Mouse (Mus musculus) activated CD4-positive, CD25-positive, alpha-beta regulatory T cell, adult 4 months (primary cell): ENCODE measurements around the gene Cox10. TPM values are rescaled to one million over a fixed set of nuclear protein-coding genes. Genes with fewer than 3 reads are reported as not detected.
"Not testable (repeated sequence)": the region's sequence is repeated elsewhere in the genome, so short reads cannot be mapped to it uniquely, and the experiment has no call there.

Experiments used
- ATAC-seq: one replicate; pipeline ENCODE4 v1.8.0; 2017
- polyA plus RNA-seq, 2 experiments: library from polyadenylated mRNA; unstranded; fragments of 100-300 nt; shearing (Covaris generic); gene quantifications; one replicate each; pipeline ENCODE4 v1.2.1; 2017

The Cox10 gene
- 10 to 100 TPM; 15.3 to 22.4 TPM for polyA plus RNA-seq

DNA sequence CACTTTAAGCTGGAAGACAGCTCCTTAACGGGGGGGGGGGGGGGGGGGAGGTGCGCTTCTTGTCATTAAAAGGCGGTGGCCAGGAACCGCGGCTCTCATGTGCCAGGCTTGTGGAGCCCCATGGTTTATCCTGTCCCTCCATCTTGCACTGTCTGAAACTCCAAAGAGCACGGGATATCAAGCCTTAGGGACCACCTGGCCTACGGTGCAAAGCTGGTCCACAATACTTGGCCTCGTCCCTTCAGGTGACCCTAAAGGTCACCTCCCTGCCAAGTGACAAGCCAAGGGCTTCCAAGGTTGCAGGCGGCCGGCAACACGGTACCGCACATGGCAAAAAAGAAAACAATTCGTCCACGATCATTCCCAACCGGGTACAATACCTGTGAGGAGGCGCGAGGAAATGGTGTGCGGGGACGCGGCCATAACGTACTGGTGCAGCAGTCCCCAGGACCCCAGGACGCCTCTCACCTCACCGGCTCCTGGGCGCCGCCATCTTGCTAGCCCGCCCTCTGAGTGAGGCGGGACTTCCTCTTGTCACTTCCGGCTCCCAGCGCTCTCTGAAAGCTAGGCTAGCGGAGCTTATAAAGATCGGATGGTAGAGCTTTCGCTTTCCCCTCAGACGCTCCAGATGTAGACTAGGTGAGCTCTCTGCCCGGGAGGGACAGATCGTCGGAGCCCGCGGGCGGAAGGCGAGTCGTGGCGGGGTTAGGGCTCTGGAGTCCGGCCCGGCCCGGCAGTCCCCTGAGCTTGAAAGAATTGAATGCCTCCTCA lies at the start of gene Cox10:
TSS of gene Cox10 (minus strand) at position 513 of the 771 bp plus-strand sequence.
- ATAC-seq, result peak; percentile 99

DNA sequence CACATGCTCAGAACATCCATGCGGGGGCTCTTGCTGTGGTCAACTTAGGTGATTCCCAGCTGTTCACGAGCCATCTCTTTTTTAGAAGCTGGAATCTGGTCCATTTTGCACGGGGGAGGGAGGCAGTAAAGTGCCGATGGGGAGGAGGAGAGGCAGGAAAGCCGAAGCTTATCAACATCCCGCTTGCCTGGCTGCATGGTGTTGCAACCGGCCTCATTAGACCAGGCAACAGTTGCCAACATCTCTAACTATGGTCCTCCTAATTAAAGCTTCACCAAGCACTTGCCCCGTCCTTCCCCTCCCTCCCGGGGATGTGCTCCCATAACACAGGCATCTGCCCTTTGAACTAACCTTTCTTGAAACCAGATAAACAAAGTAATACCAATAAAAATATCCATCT lies 48.7 kb upstream of the Cox10 start:
- no peak for ATAC-seq

DNA sequence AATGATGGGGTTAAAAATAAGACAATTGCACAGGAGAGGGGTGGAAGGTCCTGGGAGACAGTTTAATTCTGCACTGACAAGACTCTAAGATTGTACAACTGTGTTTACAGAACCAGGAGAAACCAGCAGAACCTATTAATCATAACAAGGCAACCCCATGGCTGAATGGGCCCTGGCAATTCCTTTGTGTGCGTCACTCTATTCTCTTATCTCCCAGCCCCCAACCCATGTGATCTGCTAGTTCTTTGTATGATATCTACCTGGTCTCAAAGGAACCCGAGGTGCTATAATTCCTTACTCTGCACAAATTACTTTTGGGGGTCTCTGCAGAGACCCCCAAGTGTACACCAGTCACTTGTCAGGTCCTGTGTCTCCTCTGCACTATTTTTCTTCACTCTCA lies 46.2 kb upstream of the Cox10 start:
- no peak for ATAC-seq

DNA sequence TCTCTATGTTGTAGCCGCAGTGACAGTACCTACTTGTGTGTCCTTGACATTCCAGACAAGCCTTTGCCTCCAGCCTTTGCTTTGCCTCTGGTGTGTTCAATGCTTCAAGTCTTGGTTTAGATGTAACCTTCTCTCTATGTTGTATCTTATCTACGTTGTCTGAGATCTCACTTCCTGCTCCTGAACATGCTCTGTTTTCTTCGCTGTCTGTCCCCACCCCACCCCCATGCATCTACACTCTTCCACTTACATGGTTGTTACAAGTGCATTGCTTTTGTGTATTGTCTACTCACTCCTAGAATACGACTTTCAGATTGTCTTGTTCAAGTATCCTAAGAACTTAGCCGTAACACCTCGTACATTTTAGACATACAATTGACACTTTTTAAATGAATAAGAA lies 43.9 kb upstream of the Cox10 start:
- ATAC-seq, result not testable (repeated sequence)

DNA sequence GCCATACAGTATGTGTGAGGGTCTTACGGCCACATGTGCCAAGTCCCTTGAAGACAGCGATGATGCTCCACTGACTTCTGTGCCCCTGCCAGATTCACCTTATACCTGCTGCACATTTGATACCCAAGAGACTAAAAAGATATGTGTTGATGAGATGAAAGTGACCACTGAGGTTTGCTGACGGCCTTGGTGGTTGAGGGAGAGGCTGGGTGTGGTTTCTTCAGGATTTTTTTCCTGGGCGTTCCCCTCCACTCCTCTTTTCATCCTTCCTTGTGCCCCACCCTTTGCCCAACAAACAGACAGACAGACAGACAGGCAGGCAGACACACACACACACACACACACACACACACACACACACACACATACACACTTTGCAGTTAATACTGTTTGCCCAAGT lies 37.4 kb upstream of the Cox10 start:
- ATAC-seq, result no peak

DNA sequence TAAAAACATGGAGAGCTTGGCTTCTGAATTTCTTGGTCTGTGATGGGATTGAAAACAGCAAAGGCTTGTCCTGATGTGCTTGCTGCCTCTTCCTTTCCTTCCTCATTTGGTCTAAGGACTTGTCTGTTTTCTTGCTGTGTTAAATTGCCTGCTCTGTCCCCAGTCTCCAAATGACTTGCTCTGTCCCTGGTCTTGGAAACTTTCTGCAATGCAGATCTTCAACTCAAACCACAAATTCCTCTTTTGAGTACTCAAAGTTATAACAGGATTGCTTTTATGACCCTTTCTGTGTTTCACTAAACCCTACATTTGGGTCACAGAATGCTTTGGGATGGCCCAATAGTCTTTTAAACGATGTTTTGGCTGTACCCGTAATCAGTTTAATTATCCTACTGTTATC lies 36.6 kb upstream of the Cox10 start:
- ATAC-seq, result no peak

DNA sequence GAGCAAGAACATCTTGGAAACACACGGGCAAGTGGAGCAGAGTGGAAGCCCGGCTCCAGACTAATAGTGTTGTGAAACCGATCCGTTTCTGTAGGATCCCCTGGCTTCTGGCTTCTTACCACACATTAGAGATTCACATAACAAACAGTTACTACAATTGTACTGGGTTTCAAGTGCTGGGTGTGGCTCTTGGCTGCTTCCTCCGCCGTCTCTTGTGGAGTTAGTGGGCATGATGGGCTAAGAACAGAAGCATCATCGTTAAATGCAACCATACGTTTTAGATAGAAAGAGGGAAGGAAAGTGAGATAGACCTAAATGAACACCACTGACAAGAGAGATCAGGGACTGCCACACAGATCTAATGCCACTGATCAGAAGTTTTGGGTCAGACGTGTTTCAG lies 35.8 kb upstream of the Cox10 start:
- ATAC-seq, result no peak

DNA sequence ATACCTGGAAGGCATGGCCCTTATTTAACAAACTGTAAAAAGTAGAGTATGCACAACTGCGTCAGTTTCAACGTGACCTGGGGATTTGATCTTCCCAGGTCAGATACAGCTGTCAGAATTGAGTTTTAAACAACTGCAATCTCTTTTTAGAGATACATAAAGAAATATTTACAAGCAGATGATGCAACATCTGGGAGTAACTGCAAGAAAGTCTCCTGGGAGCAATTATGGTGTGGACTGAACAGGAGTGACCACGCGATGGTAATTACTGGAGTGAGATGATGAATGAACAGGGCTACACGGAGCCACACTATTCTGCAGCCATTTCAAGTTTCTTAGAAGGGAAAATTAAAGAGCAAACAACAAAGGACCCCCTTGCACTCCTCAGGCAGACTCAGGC lies 20.8 kb upstream of the Cox10 start:
- ATAC-seq, result no peak

DNA sequence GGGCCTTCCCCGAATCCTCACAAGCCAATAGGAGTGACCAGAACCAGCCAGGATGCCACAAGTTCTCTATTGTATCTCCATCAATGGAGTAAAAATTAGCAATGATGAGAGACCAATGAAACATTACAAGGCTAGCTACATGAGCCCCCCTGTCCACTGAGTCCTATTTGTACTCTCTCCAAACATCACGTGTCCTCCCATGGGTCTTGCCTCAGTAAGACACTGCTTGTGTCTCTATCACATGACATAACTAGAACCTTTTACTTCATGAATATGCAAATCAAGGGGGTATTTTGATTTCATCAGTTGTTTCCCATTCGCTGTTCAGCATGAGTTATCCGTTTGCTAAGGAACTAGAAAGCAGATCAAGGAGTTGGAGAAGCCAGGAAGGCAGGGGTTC lies 13.8 kb upstream of the Cox10 start:
- ATAC-seq, result no peak

DNA sequence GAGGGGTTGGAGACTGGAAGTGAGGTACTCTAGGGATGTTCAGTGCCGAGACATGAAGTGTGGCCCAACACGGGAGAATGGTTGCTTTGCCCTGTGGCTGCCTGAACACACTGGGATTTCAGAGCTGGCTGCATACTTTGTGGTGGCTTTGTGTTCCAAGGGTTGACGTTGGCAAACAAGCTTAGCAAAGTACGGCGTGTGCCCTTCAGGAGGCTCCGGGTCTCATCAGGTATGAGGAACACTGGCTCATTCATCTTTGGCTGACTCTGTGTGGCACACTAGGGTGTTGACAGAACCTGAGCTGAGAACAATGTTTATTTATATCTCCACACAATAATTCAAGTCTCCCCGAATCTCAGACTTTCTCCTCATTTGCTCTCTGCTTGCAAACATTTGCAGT lies 11.9 kb upstream of the Cox10 start:
- no peak for ATAC-seq

DNA sequence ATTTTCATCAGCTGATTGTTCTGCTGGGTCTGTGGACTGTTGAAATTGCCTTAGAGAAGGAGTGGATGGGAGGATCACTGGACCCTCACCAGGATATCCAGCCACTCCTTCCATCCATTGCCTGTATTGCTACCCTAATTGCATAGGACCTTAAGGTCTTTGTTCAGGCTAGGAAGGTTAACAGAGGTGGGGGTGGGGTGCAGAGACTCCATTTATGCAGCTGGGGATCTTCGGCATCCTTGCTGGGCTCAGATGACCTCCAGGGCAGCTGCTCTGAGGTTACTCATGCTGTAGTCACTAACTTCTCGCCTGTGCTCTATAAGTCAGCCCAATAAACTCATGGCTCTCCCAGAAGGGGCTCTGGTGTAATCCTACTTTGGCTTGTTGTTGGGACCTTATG lies 10.4 kb upstream of the Cox10 start:
- ATAC-seq, result no peak

DNA sequence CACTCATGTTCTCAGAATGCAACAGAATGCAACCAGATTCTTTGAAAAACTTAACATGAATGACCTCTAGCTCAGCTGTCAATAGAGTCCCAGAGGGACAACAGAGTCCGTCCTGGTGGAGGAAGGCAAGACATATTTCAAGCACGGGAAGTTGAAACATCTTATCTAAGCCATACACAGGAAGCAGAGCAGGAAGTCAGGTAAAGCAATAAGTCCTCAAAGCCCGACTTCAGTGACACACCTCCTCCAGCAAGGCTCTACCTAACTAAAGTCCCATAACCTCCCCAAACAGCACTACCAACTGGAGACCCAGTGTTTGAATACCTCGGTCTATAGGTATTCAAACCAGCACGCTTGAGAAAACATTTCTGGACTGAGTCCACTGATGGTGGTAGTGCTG lies 6.6 kb upstream of the Cox10 start:
- ATAC-seq, result peak; percentile 72

DNA sequence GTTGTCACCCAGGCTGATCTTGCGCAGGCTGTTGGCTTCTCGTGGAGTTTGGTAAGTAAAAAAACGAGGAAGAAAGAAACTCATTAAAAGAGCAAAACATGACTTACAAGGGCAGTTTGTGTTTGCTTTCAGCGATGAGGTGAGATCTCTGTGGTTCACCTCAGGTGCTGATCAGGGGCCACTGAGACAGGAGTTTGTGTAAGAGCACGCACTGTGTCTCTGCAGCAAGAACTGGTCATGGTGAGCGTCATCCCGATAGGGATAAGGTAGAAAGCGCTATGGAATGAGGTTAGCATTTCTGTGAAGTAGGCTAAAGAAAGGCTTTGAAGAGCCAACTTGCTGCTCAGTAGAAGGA lies 436 bp upstream of the Cox10 start:
- ATAC-seq, result peak; percentile 14

DNA sequence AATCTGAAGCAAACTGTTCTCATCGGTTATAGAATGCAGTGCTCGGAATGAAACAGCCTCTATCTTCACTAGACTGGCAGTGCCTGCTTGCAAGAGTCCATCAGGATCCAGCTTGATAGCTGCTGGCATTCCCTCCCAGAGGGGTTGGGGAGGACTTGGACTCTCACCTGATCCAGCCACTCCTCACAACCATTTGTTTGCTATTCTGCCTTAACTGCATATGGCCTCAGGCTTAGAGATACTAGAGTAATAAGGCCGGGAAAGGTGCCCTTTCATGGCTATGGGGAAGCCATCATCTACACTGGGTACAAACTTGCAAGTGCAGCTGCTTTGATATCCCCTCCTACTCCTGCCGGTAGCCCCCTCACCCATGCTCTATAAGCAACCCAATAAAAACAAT lies 3.1 kb downstream of the Cox10 start:
- ATAC-seq, result no peak

DNA sequence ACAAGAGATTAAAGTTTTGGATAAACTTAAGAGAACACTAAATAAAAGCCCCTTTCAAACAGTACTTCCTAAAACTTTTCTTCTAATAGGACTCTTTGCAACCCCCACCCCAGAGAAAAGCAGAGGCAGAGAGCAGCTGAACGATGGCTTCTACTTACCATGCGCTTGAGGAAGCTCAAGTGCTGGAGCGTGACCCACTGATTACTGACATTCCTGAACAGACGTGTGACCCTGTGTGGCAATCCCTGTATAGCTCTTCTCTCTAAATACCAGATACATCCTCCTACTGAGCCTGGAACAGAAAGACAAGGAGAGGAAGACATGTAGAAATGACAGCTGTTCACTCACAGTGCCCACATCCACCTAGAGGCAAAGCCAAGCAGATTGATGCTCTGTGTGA lies 5.9 kb downstream of the Cox10 start:
- no peak for ATAC-seq

DNA sequence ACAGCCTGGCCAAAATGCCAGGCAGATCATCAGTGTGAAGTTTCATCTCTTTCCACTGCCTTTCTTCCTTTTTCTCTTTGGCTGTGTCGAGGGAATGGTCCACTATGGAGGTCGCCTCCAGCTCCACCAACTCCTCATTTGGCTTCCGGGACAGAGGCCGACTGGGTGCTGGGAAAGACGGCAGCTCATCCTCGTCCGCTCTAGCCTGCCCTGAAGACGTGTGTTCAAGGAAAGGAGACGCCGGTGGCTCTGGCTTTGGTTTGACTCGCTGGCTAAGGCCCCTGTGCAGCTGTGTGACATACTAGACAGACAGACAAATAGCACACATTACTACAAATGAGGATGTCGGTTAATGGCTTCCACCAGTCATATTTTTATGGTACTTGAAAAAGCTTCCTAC lies 7.7 kb downstream of the Cox10 start:
- no peak for ATAC-seq

DNA sequence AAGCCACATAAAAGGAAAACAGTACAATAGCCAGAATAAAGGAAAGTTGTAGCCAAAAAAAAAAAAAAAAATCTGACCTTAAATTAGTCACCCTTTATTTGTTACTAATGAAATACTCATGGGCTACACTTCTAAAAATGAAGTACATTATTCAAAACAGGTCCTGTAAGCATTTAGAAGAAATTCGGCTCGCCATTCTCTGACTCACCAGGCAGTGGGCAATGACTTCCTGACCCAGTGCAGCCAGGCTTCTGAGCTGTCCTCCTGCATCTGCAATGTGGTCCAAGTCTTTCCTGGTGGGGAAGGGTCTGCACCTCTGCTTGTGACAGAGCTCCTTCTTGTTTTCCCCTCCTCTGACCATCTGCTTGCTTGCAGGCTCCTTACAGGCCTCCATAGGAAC lies 13.3 kb downstream of the Cox10 start:
- ATAC-seq, result no peak

DNA sequence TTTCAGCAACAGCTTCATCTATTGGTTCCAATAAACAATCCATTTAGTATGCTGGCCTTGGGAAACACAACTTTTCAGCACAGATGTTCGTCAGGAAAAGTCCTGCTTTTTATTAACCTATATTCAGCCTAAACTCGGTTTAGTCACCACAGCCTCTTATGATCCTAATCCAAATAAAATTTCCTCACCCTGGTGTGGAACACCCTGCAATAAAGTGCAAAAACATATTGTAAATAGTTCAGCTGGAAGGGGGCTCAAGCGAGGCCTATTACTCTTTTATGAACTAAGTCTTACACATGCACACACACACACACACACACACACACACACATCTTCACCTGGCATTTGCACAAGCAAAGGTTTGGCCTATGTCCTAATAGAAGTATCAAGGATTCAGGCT lies 16.1 kb downstream of the Cox10 start:
- ATAC-seq, result no peak

DNA sequence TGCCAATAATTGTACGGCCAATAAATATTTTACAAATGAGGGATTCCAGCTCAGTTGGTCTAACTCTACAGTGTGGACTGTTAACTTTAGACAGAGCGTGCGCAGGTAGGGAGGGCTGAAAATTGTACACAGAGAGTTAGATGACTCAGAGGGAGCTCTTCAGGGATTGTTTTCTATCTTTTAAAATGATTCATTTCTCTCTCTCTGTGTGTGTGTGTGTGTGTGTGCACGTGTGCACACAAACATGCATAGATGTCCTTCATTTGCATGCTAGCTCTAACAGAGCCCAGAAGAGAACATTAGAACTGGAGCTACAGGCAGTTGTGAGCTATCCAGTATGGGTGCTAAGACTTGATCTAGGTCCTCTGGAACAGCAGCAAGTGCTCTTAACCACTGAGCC lies 17.0 kb downstream of the Cox10 start:
- ATAC-seq, result no peak

DNA sequence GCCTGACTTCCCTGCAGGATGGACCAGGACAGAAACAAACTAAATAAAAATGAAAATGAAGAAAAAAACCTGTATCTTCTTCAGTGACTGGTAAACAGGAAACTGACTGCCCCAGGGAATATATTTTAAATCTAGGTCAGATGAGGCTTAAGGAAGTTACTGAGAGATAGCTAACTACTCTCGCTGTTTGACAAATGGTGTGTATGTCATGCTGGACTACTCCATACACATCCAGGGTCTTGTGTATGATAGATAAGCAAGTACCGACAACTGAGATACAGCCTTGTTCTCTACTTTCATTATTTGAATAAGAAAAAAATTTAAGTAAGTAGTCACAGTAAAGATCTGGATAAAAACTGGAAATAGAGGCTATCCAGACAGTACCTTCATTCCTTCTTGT lies 20.0 kb downstream of the Cox10 start:
- no peak for ATAC-seq

DNA sequence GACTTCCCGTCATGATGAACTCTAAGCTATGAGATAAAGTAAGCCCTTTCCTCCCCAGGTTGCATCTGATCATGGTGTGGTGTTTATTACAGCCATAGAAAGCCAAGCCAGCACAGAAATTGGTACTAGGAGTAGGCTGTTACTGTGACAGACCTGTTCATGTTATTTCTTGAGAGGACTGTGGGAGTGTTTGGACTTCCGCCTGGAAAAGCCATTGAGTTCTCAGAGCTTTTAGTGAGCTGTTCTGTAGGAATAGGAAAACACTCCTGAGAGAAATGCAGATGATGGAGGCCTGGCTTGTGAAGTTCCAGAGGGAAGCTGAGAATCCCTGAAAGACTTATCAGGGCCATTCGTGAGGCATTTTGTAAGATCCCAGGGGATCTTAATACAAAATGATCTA lies 20.8 kb downstream of the Cox10 start:
- ATAC-seq, result no peak

DNA sequence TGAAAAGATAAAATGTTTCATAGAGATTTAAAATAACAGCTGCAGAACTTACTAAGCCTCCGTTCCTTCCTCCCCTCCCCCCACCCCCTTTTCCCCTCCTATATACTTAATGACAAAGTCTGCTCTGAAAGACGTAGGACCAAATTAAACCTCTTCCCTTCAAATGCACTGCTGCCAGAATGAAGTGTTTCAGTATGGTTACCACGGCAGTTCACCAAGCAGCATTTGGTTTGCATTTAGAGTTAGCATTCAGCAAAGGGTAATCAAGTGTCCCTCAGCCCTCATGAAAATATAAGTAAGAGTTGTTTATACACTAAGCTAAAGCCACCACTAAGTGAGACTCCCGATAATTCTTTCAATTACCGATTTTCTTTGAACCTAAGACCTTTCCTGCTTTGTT lies 25.9 kb downstream of the Cox10 start:
- ATAC-seq, result no peak

DNA sequence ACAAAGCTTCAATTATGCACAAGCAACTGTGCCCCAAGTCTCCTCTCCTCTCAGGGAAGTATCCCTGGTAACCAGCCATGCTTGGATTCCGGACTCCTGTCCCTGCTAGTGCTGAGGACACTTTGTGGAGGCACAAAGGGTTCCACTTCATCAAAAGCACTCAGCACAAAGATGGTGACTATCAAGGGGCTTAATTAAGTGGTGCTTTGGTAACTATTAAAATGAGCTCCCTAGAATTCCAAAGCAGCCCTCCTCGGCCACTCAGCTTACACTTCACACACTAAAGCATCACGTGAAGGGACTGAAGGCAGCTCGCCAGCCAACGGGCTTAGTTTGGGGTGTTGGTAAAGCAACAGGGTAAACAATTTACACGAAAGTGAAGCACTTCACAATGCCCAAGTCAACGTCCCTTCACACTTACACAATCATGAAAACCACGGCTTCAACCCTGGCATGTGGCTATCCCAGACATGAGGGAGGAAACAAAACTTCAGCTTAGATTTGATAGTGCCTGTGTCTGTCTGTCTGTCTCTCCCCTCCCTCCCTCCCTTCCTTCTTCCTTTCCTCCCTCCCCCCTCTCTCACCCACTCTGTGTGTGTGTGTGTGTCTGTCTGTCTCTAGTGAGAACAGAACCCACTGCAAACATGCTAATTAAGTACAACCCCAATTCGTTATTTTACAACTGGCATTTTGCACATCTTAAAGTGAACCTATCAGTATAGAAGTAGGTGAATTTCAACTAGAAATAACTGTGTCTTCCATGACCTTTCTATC lies 27.9 kb downstream of the Cox10 start:
- ATAC-seq, result no peak

DNA sequence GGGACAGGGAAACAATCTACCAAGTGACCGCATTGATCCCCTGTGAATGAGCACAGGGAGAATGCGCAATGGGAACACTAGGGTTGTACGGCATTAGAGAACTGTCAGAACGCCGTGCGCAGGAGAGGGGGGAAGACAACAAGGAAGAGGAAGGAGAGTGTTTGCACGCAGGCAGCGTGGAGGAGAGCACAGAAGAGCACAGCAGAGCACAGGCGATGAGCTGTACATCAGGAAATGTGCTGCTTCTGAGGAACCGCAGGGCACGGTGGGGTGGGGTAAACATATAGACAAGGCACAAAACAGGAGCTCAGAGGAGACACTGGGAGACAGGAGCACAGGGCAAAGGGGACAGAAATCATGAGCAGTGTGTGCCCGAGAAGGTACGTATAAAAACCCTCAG lies 31.8 kb downstream of the Cox10 start:
- peak; percentile 64 for ATAC-seq

DNA sequence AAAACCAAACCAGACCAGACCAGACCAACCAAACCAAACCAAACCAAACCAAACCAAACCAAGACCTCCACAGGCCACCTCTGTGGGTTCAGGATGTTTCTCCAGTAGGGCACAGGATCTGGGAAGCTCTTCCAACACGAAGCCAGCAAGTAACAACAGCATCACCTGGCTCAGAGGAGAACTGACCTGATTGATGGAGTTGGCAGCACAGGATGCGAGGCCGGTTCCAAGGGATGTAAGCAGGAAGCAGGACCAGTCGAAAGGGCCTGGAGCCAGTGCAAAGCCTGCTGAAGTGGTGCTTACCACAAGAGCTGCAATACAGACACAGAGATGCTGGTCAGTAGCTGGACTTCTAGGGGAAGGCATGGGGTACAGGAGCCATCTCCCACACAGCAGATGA lies 34.2 kb downstream of the Cox10 start:
- no peak for ATAC-seq
